Mouse (Mus musculus): ENCODE data around the gene 2300002M23Rik. TPM values are rescaled to one million over a fixed set of nuclear protein-coding genes. Genes with fewer than 3 reads are reported as not detected.
A peak's percentile ranks its signal among the peaks of the same experiment; 100 is the strongest.

Gene 2300002M23Rik
- polyA plus RNA-seq, 1 experiment from 2014 or later, result not detected

- H3K9me3 ChIP-seq (replicated peaks; ENCODE audit: control insufficient read depth, low read length), result no peaks in the 10 kb centered on the region
- H3K9ac ChIP-seq (replicated peaks; ENCODE audit: low read length), result no peak overlapping the region
- no peak; the same call in 1 of the 2 replicates for ATAC-seq (replicated peaks; ENCODE audit: insufficient number of reproducible peaks, low FRiP score, low TSS enrichment, low read depth)
- no peak overlapping the region for H3K4me2 ChIP-seq (ENCODE audit: low read depth, low read length)
- no peak overlapping the region for H3K27ac ChIP-seq (replicated peaks; ENCODE audit: low read depth, low read length)
- H3K4me3 ChIP-seq (ENCODE audit: low read depth, low read length), result no peak overlapping the region
- no peaks in the 10 kb centered on the region for H3K4me1 ChIP-seq (ENCODE audit: control insufficient read depth, insufficient read depth, low read length)
- peak; percentile 89 for DNase-seq (ENCODE audit: low spot score)
- no peaks in the 10 kb centered on the region for H3K36me3 ChIP-seq (replicated peaks; ENCODE audit: control insufficient read depth, insufficient read depth, low read depth, low read length)
- no peaks in the 10 kb centered on the region for H3K27me3 ChIP-seq (ENCODE audit: control insufficient read depth, insufficient read depth, low read length)
- WGBS, result 14% methylated on average over 16 of the region's 16 CpGs
These were observed 17.2 kb downstream of the 2300002M23Rik start for GRCm38 (mm10) chr17:35584330-35584937.

- Histone ChIP-seq H3K27me3 (ENCODE audit: control insufficient read depth, insufficient read depth, low read length) (no peaks in the 10 kb centered on the region), H3K9me3 (replicated peaks; ENCODE audit: control insufficient read depth, low read length) (no peaks in the 10 kb centered on the region), H3K9ac (replicated peaks; ENCODE audit: low read length) (no peak overlapping the region), H3K36me3 (replicated peaks; ENCODE audit: control insufficient read depth, insufficient read depth, low read depth, low read length) (no peaks in the 10 kb centered on the region), H3K4me3 (ENCODE audit: low read depth, low read length) (no peak overlapping the region), H3K4me1 (ENCODE audit: control insufficient read depth, insufficient read depth, low read length) (no peaks in the 10 kb centered on the region), H3K4me2 (ENCODE audit: low read depth, low read length) (no peak overlapping the region), H3K27ac (replicated peaks; ENCODE audit: low read depth, low read length) (no peak overlapping the region)
- ATAC-seq (replicated peaks; ENCODE audit: insufficient number of reproducible peaks, low FRiP score, low TSS enrichment, low read depth) (no peak), DNase-seq (ENCODE audit: low spot score) (no peak)
- 79% methylated on average over 1 of the region's 1 CpGs for WGBS
These were observed 20.0 kb downstream of the 2300002M23Rik start for GRCm38 (mm10) chr17:35587291-35587690.

GRCm38 (mm10) chr17:35588387-35588786, 21.1 kb downstream of the 2300002M23Rik start:
- no peaks in the 10 kb centered on the region for H3K9me3 ChIP-seq (replicated peaks; ENCODE audit: control insufficient read depth, low read length)
- no peak overlapping the region for H3K4me2 ChIP-seq (ENCODE audit: low read depth, low read length)
- DNase-seq (ENCODE audit: low spot score), result peak; percentile 45
- H3K4me3 ChIP-seq (ENCODE audit: low read depth, low read length), result no peak overlapping the region
- no peaks in the 10 kb centered on the region for H3K27me3 ChIP-seq (ENCODE audit: control insufficient read depth, insufficient read depth, low read length)
- H3K27ac ChIP-seq (replicated peaks; ENCODE audit: low read depth, low read length), result no peak overlapping the region
- H3K4me1 ChIP-seq (ENCODE audit: control insufficient read depth, insufficient read depth, low read length), result no peaks in the 10 kb centered on the region
- 8% methylated on average over 4 of the region's 4 CpGs for WGBS
- H3K36me3 ChIP-seq (replicated peaks; ENCODE audit: control insufficient read depth, insufficient read depth, low read depth, low read length), result no peaks in the 10 kb centered on the region
- no peak for ATAC-seq (replicated peaks; ENCODE audit: insufficient number of reproducible peaks, low FRiP score, low TSS enrichment, low read depth)
- no peak overlapping the region for H3K9ac ChIP-seq (replicated peaks; ENCODE audit: low read length)

GRCm38 (mm10) chr17:35590410-35591218, 23.4 kb downstream of the 2300002M23Rik start:
- no peak overlapping the region for H3K4me3 ChIP-seq (ENCODE audit: low read depth, low read length)
- no peaks in the 10 kb centered on the region for H3K9me3 ChIP-seq (replicated peaks; ENCODE audit: control insufficient read depth, low read length)
- DNase-seq (ENCODE audit: low spot score), result peak; percentile 88
- H3K27ac ChIP-seq (replicated peaks; ENCODE audit: low read depth, low read length), result no peak overlapping the region
- H3K4me1 ChIP-seq (ENCODE audit: control insufficient read depth, insufficient read depth, low read length), result no peaks in the 10 kb centered on the region
- no peaks in the 10 kb centered on the region for H3K27me3 ChIP-seq (ENCODE audit: control insufficient read depth, insufficient read depth, low read length)
- 0 out of 2 replicates have a peak, but pooled peaks have one; percentile 34 for ATAC-seq (replicated peaks; ENCODE audit: insufficient number of reproducible peaks, low FRiP score, low TSS enrichment, low read depth)
- WGBS, result 55% methylated on average over 21 of the region's 21 CpGs
- no peak overlapping the region for H3K4me2 ChIP-seq (ENCODE audit: low read depth, low read length)
- no peak overlapping the region for H3K9ac ChIP-seq (replicated peaks; ENCODE audit: low read length)
- no peaks in the 10 kb centered on the region for H3K36me3 ChIP-seq (replicated peaks; ENCODE audit: control insufficient read depth, insufficient read depth, low read depth, low read length)

DNA sequence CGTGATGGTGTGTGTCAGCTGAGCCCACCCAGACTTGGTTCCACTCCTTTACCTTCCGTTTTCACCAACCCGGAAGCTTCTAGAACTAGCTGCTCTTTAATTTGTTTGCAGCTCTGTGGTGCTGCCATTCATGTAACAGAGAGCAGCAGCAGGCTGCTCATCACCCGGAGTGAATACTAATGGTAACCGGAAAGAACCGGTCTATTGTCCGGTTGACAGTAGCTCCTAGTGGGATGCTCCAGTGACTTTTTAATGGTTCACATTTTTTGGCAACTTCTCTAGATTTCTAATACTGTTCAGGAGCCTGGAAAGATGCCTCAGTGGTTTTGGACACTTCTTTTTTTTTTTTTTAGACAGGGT, 23.9 kb downstream of the 2300002M23Rik start:
- Histone ChIP-seq H3K4me2 (ENCODE audit: low read depth, low read length) (no peak overlapping the region), H3K4me1 (ENCODE audit: control insufficient read depth, insufficient read depth, low read length) (no peaks in the 10 kb centered on the region), H3K9me3 (replicated peaks; ENCODE audit: control insufficient read depth, low read length) (no peaks in the 10 kb centered on the region), H3K4me3 (ENCODE audit: low read depth, low read length) (no peak overlapping the region), H3K27ac (replicated peaks; ENCODE audit: low read depth, low read length) (no peak overlapping the region), H3K36me3 (replicated peaks; ENCODE audit: control insufficient read depth, insufficient read depth, low read depth, low read length) (no peaks in the 10 kb centered on the region), H3K27me3 (ENCODE audit: control insufficient read depth, insufficient read depth, low read length) (no peaks in the 10 kb centered on the region), H3K9ac (replicated peaks; ENCODE audit: low read length) (no peak overlapping the region)
- WGBS, result 93% methylated on average over 7 of the region's 7 CpGs
- no peak for ATAC-seq (replicated peaks; ENCODE audit: insufficient number of reproducible peaks, low FRiP score, low TSS enrichment, low read depth)
- no peak for DNase-seq (ENCODE audit: low spot score)

GRCm38 (mm10) chr17:35591731-35592130, 24.5 kb downstream of the 2300002M23Rik start:
- no peaks in the 10 kb centered on the region for H3K36me3 ChIP-seq (replicated peaks; ENCODE audit: control insufficient read depth, insufficient read depth, low read depth, low read length)
- ATAC-seq (replicated peaks; ENCODE audit: insufficient number of reproducible peaks, low FRiP score, low TSS enrichment, low read depth) (no peak), DNase-seq (ENCODE audit: low spot score) (no peak)
- H3K4me1 ChIP-seq (ENCODE audit: control insufficient read depth, insufficient read depth, low read length), result no peaks in the 10 kb centered on the region
- no peaks in the 10 kb centered on the region for H3K27me3 ChIP-seq (ENCODE audit: control insufficient read depth, insufficient read depth, low read length)
- 91% methylated on average over 15 of the region's 15 CpGs for WGBS
- H3K4me2 ChIP-seq (ENCODE audit: low read depth, low read length), result no peak overlapping the region
- no peak overlapping the region for H3K9ac ChIP-seq (replicated peaks; ENCODE audit: low read length)
- H3K9me3 ChIP-seq (replicated peaks; ENCODE audit: control insufficient read depth, low read length), result no peaks in the 10 kb centered on the region
- H3K4me3 ChIP-seq (ENCODE audit: low read depth, low read length), result no peak overlapping the region
- no peak overlapping the region for H3K27ac ChIP-seq (replicated peaks; ENCODE audit: low read depth, low read length)

- DNase-seq (ENCODE audit: low spot score) (no peak), ATAC-seq (replicated peaks; ENCODE audit: insufficient number of reproducible peaks, low FRiP score, low TSS enrichment, low read depth) (no peak)
- Histone ChIP-seq H3K4me3 (ENCODE audit: low read depth, low read length) (no peak overlapping the region), H3K36me3 (replicated peaks; ENCODE audit: control insufficient read depth, insufficient read depth, low read depth, low read length) (no peaks in the 10 kb centered on the region), H3K9ac (replicated peaks; ENCODE audit: low read length) (no peak overlapping the region), H3K27ac (replicated peaks; ENCODE audit: low read depth, low read length) (no peak overlapping the region), H3K27me3 (ENCODE audit: control insufficient read depth, insufficient read depth, low read length) (no peaks in the 10 kb centered on the region), H3K9me3 (replicated peaks; ENCODE audit: control insufficient read depth, low read length) (no peaks in the 10 kb centered on the region), H3K4me2 (ENCODE audit: low read depth, low read length) (no peak overlapping the region), H3K4me1 (ENCODE audit: control insufficient read depth, insufficient read depth, low read length) (no peaks in the 10 kb centered on the region)
- WGBS, result 74% methylated on average over 9 of the region's 9 CpGs
These were observed 24.9 kb downstream of the 2300002M23Rik start for GRCm38 (mm10) chr17:35592131-35592530.

DNA sequence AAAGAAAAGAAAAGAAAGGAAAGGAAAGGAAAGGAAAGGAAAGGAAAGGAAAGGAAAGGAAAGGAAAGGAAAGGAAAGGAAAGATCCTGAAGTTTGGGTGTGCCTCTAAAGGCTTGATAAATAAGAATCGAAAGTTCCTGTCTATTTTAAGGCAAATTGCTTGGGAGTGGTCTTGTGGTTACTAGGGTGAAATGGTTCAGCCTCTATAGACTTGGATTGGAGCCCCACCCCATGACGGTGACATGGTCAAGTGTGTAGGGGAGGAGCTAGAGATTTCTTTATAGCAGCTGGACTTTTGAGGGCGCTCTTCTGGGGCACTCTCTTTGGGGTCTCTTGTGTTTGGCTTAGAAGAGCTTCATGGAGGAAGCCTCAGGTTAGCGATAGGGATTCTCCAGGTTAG, 26.5 kb downstream of the 2300002M23Rik start:
- WGBS, result 34% methylated on average over 4 of the region's 4 CpGs
- Histone ChIP-seq H3K27ac (replicated peaks; ENCODE audit: low read depth, low read length) (no peak overlapping the region), H3K36me3 (replicated peaks; ENCODE audit: control insufficient read depth, insufficient read depth, low read depth, low read length) (no peaks in the 10 kb centered on the region), H3K4me1 (ENCODE audit: control insufficient read depth, insufficient read depth, low read length) (no peaks in the 10 kb centered on the region), H3K27me3 (ENCODE audit: control insufficient read depth, insufficient read depth, low read length) (no peaks in the 10 kb centered on the region), H3K4me3 (ENCODE audit: low read depth, low read length) (no peak overlapping the region), H3K4me2 (ENCODE audit: low read depth, low read length) (no peak overlapping the region), H3K9me3 (replicated peaks; ENCODE audit: control insufficient read depth, low read length) (no peaks in the 10 kb centered on the region), H3K9ac (replicated peaks; ENCODE audit: low read length) (no peak overlapping the region)
- no peak for DNase-seq (ENCODE audit: low spot score)
- no peak for ATAC-seq (replicated peaks; ENCODE audit: insufficient number of reproducible peaks, low FRiP score, low TSS enrichment, low read depth)

Measured in embryonic facial prominence, embryonic 11.5 days (tissue).